Mouse (Mus musculus): Measurements from ENCODE around the gene Hspbap1. TPM values are rescaled to one million over a fixed set of nuclear protein-coding genes. Genes with fewer than 3 reads are reported as not detected.

Gene Hspbap1
- total and polyA plus RNA-seq, 3 experiments, result 13.6 to 15.9 (median 15.3) TPM

- TF ChIP-seq TCF12 (IDR thresholded peaks at IDR 0.05; ENCODE audit: low read depth, low read length), result peak; percentile 96
- 0 out of 2 replicates have a peak, but pooled peaks have one; percentile 27 for TF ChIP-seq NRF1 (IDR thresholded peaks at IDR 0.05; ENCODE audit: low read depth, low read length)
- TF ChIP-seq MYC (IDR thresholded peaks at IDR 0.05; ENCODE audit: low read depth, low read length), result peak; percentile 74
- no peak for TF ChIP-seq PAX5 (IDR thresholded peaks at IDR 0.05; ENCODE audit: low read length)
- no peak for TF ChIP-seq CTCF (conservative IDR thresholded peaks at IDR 0.05 in 1 of 2, IDR thresholded peaks at IDR 0.05 in 1 of 2; ENCODE audit: low read depth in 2 of 2, low read length in 2 of 2)
- TF ChIP-seq ETS1 (conservative IDR thresholded peaks at IDR 0.05; ENCODE audit: low read depth, low read length), result peak; percentile 77
- no peak for TF ChIP-seq POLR2AphosphoS2 (IDR thresholded peaks at IDR 0.05; ENCODE audit: low read depth, low read length)
- peak; percentile 43; the same call in 1 of the 2 replicates for TF ChIP-seq POLR2A (IDR thresholded peaks at IDR 0.05; ENCODE audit: low read depth, low read length)
- TF ChIP-seq ELF1 (IDR thresholded peaks at IDR 0.05; ENCODE audit: low read depth, low read length), result no peak
- TF ChIP-seq UBTF (IDR thresholded peaks at IDR 0.05; ENCODE audit: low read depth, low read length), result no peak
- no peak; the same call in 1 of the 2 replicates for TF ChIP-seq JUND (conservative IDR thresholded peaks at IDR 0.05; ENCODE audit: low read depth, low read length)
These were observed 22.5 kb upstream of the Hspbap1 start (continued) for GRCm38 (mm10) chr16:35747417-35748236.

- peaks cover 10 to 69% of the 10 kb centered on the region in 2 experiments for H3K4me1 ChIP-seq (ENCODE audit: control insufficient read depth in 1 of 2, insufficient read depth in 2 of 2)
- no peak for DNase-seq (ENCODE audit: extremely low read depth)
- peaks cover 0 to 8% of the 10 kb centered on the region in 2 experiments for H3K36me3 ChIP-seq (replicated peaks in 1 of 2; ENCODE audit: control insufficient read depth in 1 of 2, insufficient read depth in 1 of 2, low read length in 1 of 2)
- no peak for TF ChIP-seq ELF1 (IDR thresholded peaks at IDR 0.05; ENCODE audit: low read depth, low read length)
- TF ChIP-seq MAZ (IDR thresholded peaks at IDR 0.05; ENCODE audit: low read depth, low read length), result no peak
- no peak for TF ChIP-seq HCFC1 (IDR thresholded peaks at IDR 0.05; ENCODE audit: low read depth, low read length)
- no peak for TF ChIP-seq RAD21 (IDR thresholded peaks at IDR 0.05; ENCODE audit: low read depth, low read length)
- peak; percentile 18; the same call in 1 of the 2 replicates for TF ChIP-seq EP300 (IDR thresholded peaks at IDR 0.05; ENCODE audit: low read length)
- TF ChIP-seq POLR2A (IDR thresholded peaks at IDR 0.05; ENCODE audit: low read depth, low read length), result peak; percentile 27; the same call in 1 of the 2 replicates
- TF ChIP-seq IRF4 (IDR thresholded peaks at IDR 0.05; ENCODE audit: low read depth, low read length), result peak; percentile 72
- no peak for TF ChIP-seq UBTF (IDR thresholded peaks at IDR 0.05; ENCODE audit: low read depth, low read length)
- no peak for TF ChIP-seq SMC3 (IDR thresholded peaks at IDR 0.05; ENCODE audit: low read depth, low read length)
- no peak for TF ChIP-seq CHD1 (IDR thresholded peaks at IDR 0.05; ENCODE audit: low read depth, low read length)
- no peak for TF ChIP-seq NRF1 (IDR thresholded peaks at IDR 0.05; ENCODE audit: low read depth, low read length)
- TF ChIP-seq SIN3A (IDR thresholded peaks at IDR 0.05; ENCODE audit: low read length), result no peak; the same call in 1 of the 2 replicates
- no peak for TF ChIP-seq CHD2 (IDR thresholded peaks at IDR 0.05; ENCODE audit: low read length)
- peak; percentile 40; the same call in 1 of the 2 replicates for TF ChIP-seq JUN (IDR thresholded peaks at IDR 0.05; ENCODE audit: insufficient read depth, low read depth, low read length)
- peak; percentile 39; the same call in 1 of the 2 replicates for TF ChIP-seq MAX (IDR thresholded peaks at IDR 0.05; ENCODE audit: low read length)
- TF ChIP-seq KAT2A (IDR thresholded peaks at IDR 0.05; ENCODE audit: insufficient replicate concordance, low read length), result no peak
- no peak for TF ChIP-seq NELFE (IDR thresholded peaks at IDR 0.05; ENCODE audit: low read depth, low read length)
- no peak for TF ChIP-seq GABPA (IDR thresholded peaks at IDR 0.05; ENCODE audit: insufficient replicate concordance, low read depth, low read length)
- TF ChIP-seq RCOR1 (conservative IDR thresholded peaks at IDR 0.05; ENCODE audit: low read depth, low read length), result no peak
- no peak for TF ChIP-seq USF2 (conservative IDR thresholded peaks at IDR 0.05; ENCODE audit: low read depth, low read length)
- TF ChIP-seq MYC (IDR thresholded peaks at IDR 0.05; ENCODE audit: low read depth, low read length), result no peak
- no peak for TF ChIP-seq USF1 (IDR thresholded peaks at IDR 0.05; ENCODE audit: low read depth, low read length)
- TF ChIP-seq MXI1 (IDR thresholded peaks at IDR 0.05; ENCODE audit: low read depth, low read length), result no peak
- 0 out of 2 replicates have a peak, but pooled peaks have one; percentile 29 for TF ChIP-seq TCF12 (IDR thresholded peaks at IDR 0.05; ENCODE audit: low read depth, low read length)
- no peak for TF ChIP-seq CTCF (conservative IDR thresholded peaks at IDR 0.05 in 1 of 2, IDR thresholded peaks at IDR 0.05 in 1 of 2; ENCODE audit: low read depth in 2 of 2, low read length in 2 of 2)
- no peak for TF ChIP-seq ZKSCAN1 (IDR thresholded peaks at IDR 0.05; ENCODE audit: borderline replicate concordance, low read depth, low read length)
- TF ChIP-seq JUND (conservative IDR thresholded peaks at IDR 0.05; ENCODE audit: low read depth, low read length), result peak; percentile 30; the same call in 1 of the 2 replicates
- no peak; the same call in 1 of the 2 replicates for TF ChIP-seq MEF2A (IDR thresholded peaks at IDR 0.05; ENCODE audit: borderline replicate concordance, low read depth, low read length)
- no peak for TF ChIP-seq POLR2AphosphoS2 (IDR thresholded peaks at IDR 0.05; ENCODE audit: low read depth, low read length)
- TF ChIP-seq TBP (conservative IDR thresholded peaks at IDR 0.05; ENCODE audit: low read depth, low read length), result no peak
- peak; percentile 93 for TF ChIP-seq BHLHE40 (IDR thresholded peaks at IDR 0.05; ENCODE audit: low read depth, low read length)
- TF ChIP-seq ETS1 (conservative IDR thresholded peaks at IDR 0.05; ENCODE audit: low read depth, low read length), result no peak
- dilution Hi-C loops (cut with MboI; ENCODE audit: extremely low pct_ligation_motif_present, extremely low pct_unique_long_range_greater_than_20kb, low sequenced_read_pairs), result no loop called here
- H3K4me3 ChIP-seq (replicated peaks in 1 of 3; ENCODE audit: low read depth in 2 of 3, low read length in 2 of 3, poor library complexity in 1 of 3), result no peak overlapping the region
- H3K79me2 ChIP-seq (replicated peaks; ENCODE audit: control insufficient read depth, extremely low read depth, insufficient read depth, poor library complexity, severe bottlenecking), result no peaks in the 10 kb centered on the region
- H3K4me2 ChIP-seq (ENCODE audit: insufficient read depth, low read depth, poor library complexity, severe bottlenecking), result peak overlapping the region; percentile 87
- peak overlapping the region; percentile 61 for H3K9ac ChIP-seq (ENCODE audit: insufficient read depth, low read depth)
- no peaks in the 10 kb centered on the region for H3K27me3 ChIP-seq (replicated peaks)
- in situ Hi-C loops (cut with MboI; ENCODE audit: low pct_ligation_motif_present, low pct_unique_long_range_greater_than_20kb, low sequenced_read_pairs), result loop anchor here (10.0 kb wide), 1 partner anchor 187 kb away; the partner anchor contains the start of genes Dtx3l and Parp9
- no peaks in the 10 kb centered on the region for H3K9me3 ChIP-seq (replicated peaks; ENCODE audit: low read length)
- H3K27ac ChIP-seq (ENCODE audit: insufficient read depth, low read depth), result peak overlapping the region; percentile 5; the same call in 1 of the 2 replicates
These were observed 22.0 kb upstream of the Hspbap1 start for GRCm38 (mm10) chr16:35748237-35748603.

Measured in CH12.LX (cell line).